16 mouse cellular contexts compared by ENCODE assay signal in genomic region chr19:53898046-53898445, GRCm38 (mm10). TPM values are rescaled to one million over a fixed set of nuclear protein-coding genes. Genes with fewer than 3 reads are reported as not detected.
DNase-seq lines count a peak whose midpoint lies in the region; ATAC-seq and TF ChIP-seq lines count a peak whose summit lies in the region.
"Had no signal": no experiment of that assay in that cellular context is flagged by ENCODE, and none has a peak within 500 bp of the region (broad histone marks: within the 10 kb centered on the region; RNA-seq: fewer than 3 reads in every experiment).

No protein-coding gene starts in this region.

- no peak overlapping the region for H3K9ac ChIP-seq in embryonic facial prominence, embryonic 14.5 days (ENCODE audit: low read depth, low read length)
- H3K9ac ChIP-seq in stomach, embryonic 15.5 days, result no peak overlapping the region; the same call in 1 of the 2 replicates
- H3K9ac ChIP-seq: liver, embryonic 15.5 days; midbrain, embryonic 13.5 days had no signal

- peak; percentile 29; the same call in 1 of the 2 replicates for ATAC-seq in frontal cortex, adult (ENCODE audit: low TSS enrichment)
- no peak for ATAC-seq in embryonic facial prominence, embryonic 14.5 days (ENCODE audit: low read depth)
- ATAC-seq in stomach, embryonic 15.5 days (ENCODE audit: insufficient read depth, low FRiP score, low read depth), result no peak
- ATAC-seq: midbrain, embryonic 13.5 days had no signal

- WGBS in embryonic facial prominence, embryonic 14.5 days, result 62% methylated on average over 5 of the region's 5 CpGs
- WGBS in stomach, embryonic 15.5 days, result 69% methylated on average over 5 of the region's 5 CpGs

- H3K4me3 ChIP-seq in layer of hippocampus, adult 2 months, result no peak overlapping the region
- H3K4me3 ChIP-seq in embryonic facial prominence, embryonic 14.5 days (ENCODE audit: low read depth, low read length), result no peak overlapping the region
- no peak overlapping the region for H3K4me3 ChIP-seq in stomach, embryonic 15.5 days (replicated peaks)
- H3K4me3 ChIP-seq: liver, embryonic 15.5 days; midbrain, embryonic 13.5 days had no signal

- peak overlapping the region; percentile 68; the same call in 1 of the 2 replicates for H3K27ac ChIP-seq in layer of hippocampus, adult 2 months
- peak overlapping the region; percentile 61 for H3K27ac ChIP-seq in embryonic facial prominence, embryonic 14.5 days (replicated peaks; ENCODE audit: low read depth, low read length)
- H3K27ac ChIP-seq in stomach, embryonic 15.5 days, result peak overlapping the region; percentile 26; the same call in 1 of the 2 replicates
- H3K27ac ChIP-seq: kidney, postnatal 0 days; liver, embryonic 15.5 days; macrophage; midbrain, embryonic 13.5 days had no signal

- H3K4me2 ChIP-seq in embryonic facial prominence, embryonic 14.5 days (ENCODE audit: low read depth, low read length), result no peak overlapping the region
- H3K4me2 ChIP-seq in stomach, embryonic 15.5 days, result no peak overlapping the region
- H3K4me2 ChIP-seq: liver, embryonic 15.5 days; midbrain, embryonic 13.5 days had no signal

- peaks cover 42% of the 10 kb centered on the region for H3K4me1 ChIP-seq in embryonic facial prominence, embryonic 14.5 days (ENCODE audit: control insufficient read depth, insufficient read depth, low read length)
- H3K4me1 ChIP-seq in stomach, embryonic 15.5 days, result peaks cover 24% of the 10 kb centered on the region

- DNase-seq in frontal cortex, adult 2 months (ENCODE audit: extremely low spot score in 1 of 2, low spot score in 1 of 2), result no peak
- DNase-seq in layer of hippocampus, adult 2 months (ENCODE audit: low spot score in 2 of 2), result no peak
- DNase-seq in layer of hippocampus, adult 8-10 months (ENCODE audit: low spot score in 2 of 2), result no peak
- DNase-seq in embryonic facial prominence, embryonic 14.5 days (ENCODE audit: low spot score), result peak; percentile 51
- no peak for DNase-seq in adrenal gland, postnatal 4 days (ENCODE audit: low spot score in 2 of 2)
- DNase-seq: adrenal gland, postnatal 25 days; B cell, adult 2 months; cerebellum, postnatal 36 days; right cerebral cortex, postnatal 25 days; thymus, postnatal 36 days had no signal

- H3K27me3 ChIP-seq in embryonic facial prominence, embryonic 14.5 days (replicated peaks; ENCODE audit: control insufficient read depth, insufficient read depth, low read length), result no peaks in the 10 kb centered on the region
- H3K27me3 ChIP-seq in stomach, embryonic 15.5 days (replicated peaks), result no peaks in the 10 kb centered on the region
- H3K27me3 ChIP-seq: liver, embryonic 15.5 days; midbrain, embryonic 13.5 days had no signal

- no peaks in the 10 kb centered on the region for H3K9me3 ChIP-seq in embryonic facial prominence, embryonic 14.5 days (ENCODE audit: control insufficient read depth, low read length)
- H3K9me3 ChIP-seq in stomach, embryonic 15.5 days, result no peaks in the 10 kb centered on the region
- H3K9me3 ChIP-seq: liver, embryonic 15.5 days; midbrain, embryonic 13.5 days had no signal

- TF ChIP-seq CTCF in layer of hippocampus, adult 2 months (conservative IDR thresholded peaks at IDR 0.05), result no peak

- no peaks in the 10 kb centered on the region for H3K36me3 ChIP-seq in embryonic facial prominence, embryonic 14.5 days (ENCODE audit: control insufficient read depth, insufficient read depth, low read length)
- no peaks in the 10 kb centered on the region for H3K36me3 ChIP-seq in stomach, embryonic 15.5 days
- H3K36me3 ChIP-seq: liver, embryonic 15.5 days; midbrain, embryonic 13.5 days had no signal

RNA-seq across cellular contexts. Expression of gene Pdcd4, which starts 6.0 kb away (rescaled TPM):
- 70.3 and 78.0 TPM in 2 replicates for polyA plus RNA-seq in frontal cortex, adult 2 months (2012; rRNA removed)
- total RNA-seq in layer of hippocampus, adult 2 months (2021), result 100 to 1,000 TPM; 118 to 119 TPM
- total RNA-seq in layer of hippocampus, adult 8-10 months (2022), result 100 to 1,000 TPM; 101 to 108 (median 106) TPM
- polyA plus RNA-seq in embryonic facial prominence, embryonic 14.5 days (2014; fragmentation: Nextera tagmentation; extraction: Ambion mirVana), result 80.5 and 87.2 TPM in 2 replicates
- 78.6 and 86.9 TPM in 2 replicates for polyA plus RNA-seq in stomach, embryonic 15.5 days (2015; fragmentation: Nextera tagmentation; extraction: Ambion mirVana)
- 100 to 1,000 TPM; 118 to 128 TPM for total RNA-seq in adrenal gland, postnatal 4 days (2021)

RNA-seq across cellular contexts. Expression of gene Shoc2, which starts 46.1 kb away (rescaled TPM):
- polyA plus RNA-seq in frontal cortex, adult 2 months (2012; rRNA removed), result 29.4 and 32.7 TPM in 2 replicates
- 10 to 100 TPM; 50.1 to 50.3 TPM for total RNA-seq in layer of hippocampus, adult 2 months (2021)
- 10 to 100 TPM; 46.4 to 55.0 (median 50.5) TPM for total RNA-seq in layer of hippocampus, adult 8-10 months (2022)
- 48.1 and 50.5 TPM in 2 replicates for polyA plus RNA-seq in embryonic facial prominence, embryonic 14.5 days (2014; fragmentation: Nextera tagmentation; extraction: Ambion mirVana)
- polyA plus RNA-seq in stomach, embryonic 15.5 days (2015; fragmentation: Nextera tagmentation; extraction: Ambion mirVana), result 42.8 and 48.4 TPM in 2 replicates
- total RNA-seq in adrenal gland, postnatal 4 days (2021), result 10 to 100 TPM; 45.6 to 48.3 TPM

RNA-seq across cellular contexts. Expression of gene Bbip1, which starts 46.4 kb away (rescaled TPM):
- 82.4 and 87.0 TPM in 2 replicates for polyA plus RNA-seq in frontal cortex, adult 2 months (2012; rRNA removed)
- total RNA-seq in layer of hippocampus, adult 2 months (2021), result 10 to 100 TPM; 52.6 to 52.7 TPM
- 10 to 100 TPM; 46.0 to 51.1 (median 49.1) TPM for total RNA-seq in layer of hippocampus, adult 8-10 months (2022)
- polyA plus RNA-seq in embryonic facial prominence, embryonic 14.5 days (2014; fragmentation: Nextera tagmentation; extraction: Ambion mirVana), result 90.6 and 93.6 TPM in 2 replicates
- 75.0 and 81.9 TPM in 2 replicates for polyA plus RNA-seq in stomach, embryonic 15.5 days (2015; fragmentation: Nextera tagmentation; extraction: Ambion mirVana)
- 10 to 100 TPM; 27.7 to 28.8 TPM for total RNA-seq in adrenal gland, postnatal 4 days (2021)
